Mouse (Mus musculus) 3T3-L1 (cell line): ENCODE measurements around the gene Gm45711.

Experiments
- DNase-seq: peaks from one replicate; pipeline ENCODE4 v3.0.0-alpha.2; 2015; ENCODE audit warnings: low read depth, low spot score

Gm45711 gene

GRCm38 (mm10) chr8:104242038-104242644, 67.7 kb downstream of the Gm45711 start:
- DNase-seq = no peak

- DNase-seq = no peak
Measured at GRCm38 (mm10) chr8:104239418-104239861, 70.4 kb downstream of the Gm45711 start.

- DNase-seq = peak; percentile 43
Measured at GRCm38 (mm10) chr8:104234573-104234972, 75.3 kb downstream of the Gm45711 start.

GRCm38 (mm10) chr8:104232919-104233318, 77.0 kb downstream of the Gm45711 start:
- DNase-seq = no peak

GRCm38 (mm10) chr8:104232039-104232438, 77.8 kb downstream of the Gm45711 start:
- DNase-seq = no peak
